Mouse (Mus musculus): ENCODE data around the gene B3gnt3.

GRCm38 (mm10) chr8:71741687-71742114 lies 40.1 kb upstream of the B3gnt3 start:
- no peak for TF ChIP-seq CTCF (IDR thresholded peaks at IDR 0.05; ENCODE audit: borderline replicate concordance, insufficient read depth, low read depth, low read length)
- TF ChIP-seq POLR2A (IDR thresholded peaks at IDR 0.05; ENCODE audit: borderline replicate concordance, insufficient read depth, low read length): no peak

All from cerebellum, adult 2 months (tissue).